Mouse (Mus musculus) olfactory bulb, adult 2 months (tissue): Measurements from ENCODE around the gene Samd4b.

Source experiments
- CTCF ChIP-seq: fragments of 200-500 bp; IDR thresholded peaks from 2 replicates; pipeline ENCODE4 v1.5.1; 2012; ENCODE audit warnings: low read depth, mild to moderate bottlenecking, low read length, moderate library complexity; ENCODE audit not compliant: insufficient read depth
- POLR2A ChIP-seq: fragments of 200-500 bp; IDR thresholded peaks from 2 replicates; pipeline ENCODE4 v1.6.1; 2012; ENCODE audit warnings: mild to moderate bottlenecking, low read depth, low read length, moderate library complexity; ENCODE audit not compliant: insufficient read depth

DNA sequence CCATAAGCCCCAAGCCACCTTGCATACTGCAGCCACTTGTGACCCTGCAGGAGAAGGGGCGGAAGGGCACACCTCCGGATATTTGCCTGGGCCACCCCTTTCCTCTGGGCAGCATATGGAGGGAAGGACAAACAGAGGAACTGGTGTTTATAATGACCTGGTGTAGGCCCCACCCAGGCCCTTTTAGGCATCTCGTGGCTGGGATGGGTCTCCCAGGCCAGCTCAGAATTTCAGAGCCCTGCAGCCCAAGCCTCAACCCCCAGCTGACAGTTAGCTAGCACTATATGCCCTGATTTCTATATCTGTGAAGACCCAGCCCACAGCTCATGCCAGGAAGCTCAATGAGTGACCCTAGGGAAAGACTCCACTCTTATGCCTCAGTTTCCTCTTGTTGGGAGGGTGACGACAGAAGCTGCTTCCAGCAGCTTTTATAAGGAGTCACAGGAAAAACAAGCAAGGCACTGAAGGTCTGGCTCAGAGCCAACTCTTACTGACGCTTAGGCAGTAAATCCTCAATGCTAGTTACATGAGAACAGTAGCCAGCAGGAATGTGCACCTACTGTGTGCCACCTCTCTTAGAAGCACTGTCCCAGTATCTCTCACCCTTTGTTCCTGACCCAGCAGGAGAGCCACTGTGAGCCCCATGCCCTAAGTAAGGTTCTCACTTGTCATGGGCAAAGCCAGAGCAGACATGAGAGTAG is 26.8 kb downstream of the Samd4b start:
- no peak for TF ChIP-seq POLR2A
- no peak for TF ChIP-seq CTCF
